Mouse (Mus musculus): Measurements from ENCODE around the gene Mtrex.

Gene Mtrex

DNA sequence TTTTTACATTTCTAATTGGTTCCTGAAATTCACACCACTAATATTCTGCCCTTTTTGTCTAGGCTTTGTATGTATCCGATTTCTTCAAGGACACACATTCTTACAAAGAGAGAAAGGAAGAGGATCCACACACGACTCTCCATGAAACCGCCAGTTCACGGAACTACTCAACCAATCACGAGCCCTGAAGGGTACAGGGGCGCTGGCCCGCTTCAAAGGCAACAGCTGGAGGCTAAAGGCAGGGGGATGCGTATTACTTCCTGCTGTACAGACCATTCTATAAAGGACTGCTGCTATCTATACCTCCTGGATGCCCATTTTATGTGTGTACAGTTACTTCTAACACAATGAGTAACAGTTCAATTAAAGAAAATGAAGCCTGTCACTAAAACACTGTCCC, 59.8 kb downstream of the Mtrex start:
- DNase-seq (ENCODE audit: low read depth) = no peak

GRCm38 (mm10) chr13:112866782-112867181, 60.4 kb downstream of the Mtrex start:
- DNase-seq (ENCODE audit: low read depth) = no peak

GRCm38 (mm10) chr13:112862978-112863677, 64.1 kb downstream of the Mtrex start:
- no peak for DNase-seq (ENCODE audit: low read depth)

DNA sequence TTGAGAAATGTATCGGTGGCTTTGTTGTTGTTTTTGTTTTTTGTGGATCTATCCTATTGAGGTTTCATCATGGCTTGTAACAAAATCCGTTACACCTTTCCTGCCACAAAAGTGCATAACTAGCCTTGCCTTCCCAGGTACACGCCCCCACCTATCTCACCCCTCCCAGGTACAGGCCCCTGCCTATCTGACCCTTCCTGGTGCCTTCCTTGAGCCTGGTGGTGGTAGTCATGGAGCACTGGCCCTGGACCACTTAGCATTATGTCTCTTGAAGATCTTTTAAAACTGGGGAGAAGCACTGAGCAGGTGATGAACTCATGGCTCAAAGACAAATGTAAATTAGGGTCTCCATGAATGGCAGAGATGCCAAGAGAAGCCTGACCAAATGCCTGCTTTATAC, 64.9 kb downstream of the Mtrex start:
- DNase-seq (ENCODE audit: low read depth) = no peak

DNA sequence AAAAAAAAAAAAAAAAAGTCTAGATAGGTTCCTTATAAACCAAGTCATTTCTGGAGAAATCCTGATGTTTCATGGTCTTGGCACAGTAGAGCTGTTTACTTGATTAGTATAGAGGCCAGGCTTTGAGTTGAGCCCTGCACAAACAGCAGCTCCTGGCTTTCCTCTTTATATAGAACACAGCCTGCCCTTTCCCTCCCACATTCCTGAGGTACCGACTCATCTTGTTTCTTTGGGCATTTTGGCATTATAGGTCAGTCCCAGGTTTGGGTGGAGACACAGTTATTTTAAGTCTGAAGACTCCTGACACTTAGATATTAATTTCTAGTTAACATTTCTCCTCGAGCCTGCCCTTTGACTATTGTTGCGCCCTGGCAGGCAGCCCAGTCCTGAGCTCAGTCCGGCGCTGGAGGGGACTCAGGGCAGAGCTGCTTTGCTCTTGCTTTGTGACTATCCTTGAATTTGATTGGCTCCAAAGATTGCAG, 65.3 kb downstream of the Mtrex start:
- peak; percentile 64 for DNase-seq (ENCODE audit: low read depth)

- DNase-seq (ENCODE audit: low read depth) = no peak
Observed at GRCm38 (mm10) chr13:112860911-112861310, 66.3 kb downstream of the Mtrex start.

GRCm38 (mm10) chr13:112860370-112860769, 66.8 kb downstream of the Mtrex start:
- DNase-seq (ENCODE audit: low read depth) = no peak

GRCm38 (mm10) chr13:112859574-112860134, 67.5 kb downstream of the Mtrex start:
- no peak for DNase-seq (ENCODE audit: low read depth)

DNA sequence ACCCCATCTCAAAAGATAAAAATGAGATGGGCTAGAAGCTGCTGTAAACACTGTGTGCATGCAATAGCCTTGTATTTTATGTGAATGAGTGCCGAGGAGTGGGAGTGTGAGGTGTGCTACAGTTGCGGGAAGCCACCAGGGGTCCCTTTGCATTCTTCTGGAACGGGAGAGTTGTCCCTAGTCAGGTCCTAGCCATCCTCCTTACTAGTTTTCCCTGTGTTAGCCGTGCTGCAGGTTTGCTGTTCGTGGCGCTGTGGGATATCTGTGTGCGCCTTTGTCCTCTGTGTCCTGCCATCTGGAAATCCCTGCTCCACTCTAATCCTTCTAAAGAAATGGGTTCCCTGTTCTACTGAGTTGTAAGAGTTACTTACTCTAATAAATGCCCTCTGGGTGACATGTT, 69.3 kb downstream of the Mtrex start:
- DNase-seq (ENCODE audit: low read depth) = no peak

- DNase-seq (ENCODE audit: low read depth) = no peak
Observed at GRCm38 (mm10) chr13:112854402-112854801, 72.8 kb downstream of the Mtrex start.

DNA sequence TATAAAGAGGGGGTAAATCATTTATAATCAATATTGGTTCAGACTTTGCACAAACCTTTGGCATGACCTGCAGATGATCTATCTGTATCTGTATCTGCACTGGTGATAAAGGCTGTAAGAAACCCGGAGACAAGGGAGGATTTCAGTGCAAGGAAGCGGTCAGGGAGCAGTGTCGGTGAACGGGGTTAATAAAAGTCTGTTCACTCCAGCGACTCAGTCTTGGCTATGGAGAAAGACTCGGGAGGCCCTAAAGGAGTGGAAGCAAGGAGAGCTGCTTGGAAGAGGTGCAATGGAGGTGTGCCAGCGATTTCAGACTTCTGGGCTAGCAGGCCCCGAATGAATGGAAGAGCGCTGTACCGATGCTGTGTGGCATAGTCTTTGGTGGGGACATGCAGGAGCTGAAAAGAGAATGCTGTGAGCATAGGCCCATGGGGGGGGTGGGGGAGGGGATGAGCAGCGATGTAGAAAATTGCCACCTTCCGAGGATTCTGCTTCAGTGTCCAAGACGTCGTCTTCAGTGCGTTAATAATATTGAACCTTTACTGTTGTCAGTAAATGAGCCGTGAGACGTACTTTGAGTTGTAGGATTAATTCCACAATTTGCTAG, 73.4 kb downstream of the Mtrex start:
- DNase-seq (ENCODE audit: low read depth) = no peak

GRCm38 (mm10) chr13:112845931-112846330, 81.3 kb downstream of the Mtrex start:
- no peak for DNase-seq (ENCODE audit: low read depth)

DNA sequence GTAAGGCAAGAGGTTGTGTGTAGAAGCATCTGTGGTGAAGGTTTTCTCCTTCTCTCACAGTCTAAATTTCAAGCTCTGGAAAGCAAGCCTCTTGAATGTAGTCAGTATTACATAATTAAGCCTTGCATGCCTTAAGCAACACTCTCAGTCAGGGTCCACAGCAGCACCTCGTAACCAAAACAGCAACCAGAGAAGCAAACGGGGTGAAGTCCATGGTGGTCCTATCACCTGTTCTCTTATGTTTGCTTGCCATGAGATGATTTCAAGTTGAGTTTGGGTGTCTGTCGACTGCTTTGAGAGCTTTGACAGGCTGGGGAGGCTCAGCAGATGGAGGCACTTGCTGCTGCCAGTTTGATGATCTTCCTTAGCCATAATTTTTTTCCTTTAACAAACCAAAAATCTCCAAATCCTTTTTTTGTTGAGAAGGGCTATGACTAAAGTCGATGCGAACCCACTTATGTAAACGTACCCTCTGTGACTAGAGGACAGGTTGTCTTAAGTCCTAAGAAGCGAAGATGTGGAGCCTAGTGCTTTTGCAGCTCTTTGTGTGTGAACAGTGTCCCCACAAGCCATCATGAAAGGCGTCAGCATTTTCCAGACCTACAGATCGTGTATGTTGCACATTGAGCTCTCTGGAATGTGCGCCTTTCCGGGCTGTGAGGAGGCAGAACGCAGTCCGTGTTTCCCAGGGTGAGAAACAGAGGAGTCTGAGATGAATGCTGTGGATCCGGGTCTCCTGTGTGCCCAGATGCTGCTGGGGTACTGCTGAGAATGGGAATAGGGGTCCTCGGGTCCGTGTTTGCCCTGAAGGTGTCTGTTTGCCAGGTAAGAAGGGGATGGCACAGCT, 86.7 kb downstream of the Mtrex start:
- no peak for DNase-seq (ENCODE audit: low read depth)

- DNase-seq (ENCODE audit: low read depth) = no peak
Observed at GRCm38 (mm10) chr13:112838562-112839232, 88.5 kb downstream of the Mtrex start.

- no peak for DNase-seq (ENCODE audit: low read depth)
Observed at GRCm38 (mm10) chr13:112837621-112838155, 89.5 kb downstream of the Mtrex start.

DNA sequence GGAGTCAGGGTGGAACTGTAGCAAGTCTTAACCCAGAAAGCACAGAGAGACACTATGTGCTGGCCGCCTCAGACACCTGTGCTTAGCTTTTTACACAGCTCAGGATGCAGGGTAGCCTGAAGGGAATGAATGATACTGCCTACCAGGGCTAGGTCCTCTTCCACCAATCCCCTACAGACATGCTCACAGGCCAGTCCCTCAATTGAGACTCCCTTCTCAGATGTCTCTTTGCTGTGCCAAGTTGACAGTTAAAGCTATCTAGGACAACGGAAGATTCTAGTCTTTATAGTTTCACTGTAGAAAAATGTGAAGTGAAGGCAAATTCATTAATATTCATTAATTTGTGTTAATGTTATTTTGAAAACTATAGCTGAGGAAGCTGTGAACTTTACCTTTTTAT, 90.2 kb downstream of the Mtrex start:
- DNase-seq (ENCODE audit: low read depth) = no peak

GRCm38 (mm10) chr13:112835113-112835512, 92.1 kb downstream of the Mtrex start:
- DNase-seq (ENCODE audit: low read depth) = no peak

DNA sequence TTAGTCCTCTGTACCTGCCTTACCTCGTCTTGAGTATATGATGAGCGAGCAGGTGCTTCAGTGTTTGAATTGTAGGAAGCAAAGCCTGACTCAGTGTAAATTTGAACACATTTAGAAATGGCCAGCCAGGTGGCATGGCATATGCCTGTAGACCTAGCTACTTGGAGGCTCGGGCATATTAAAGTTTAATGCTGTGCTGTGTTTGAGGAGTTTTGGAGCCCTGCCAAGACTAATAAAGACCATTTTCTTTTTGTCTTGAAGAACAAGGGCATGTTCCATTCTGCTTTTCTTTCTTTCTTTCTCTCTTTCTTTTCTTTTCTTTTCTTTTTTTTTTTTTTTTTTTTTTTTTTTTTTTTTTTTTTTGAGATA, 93.3 kb downstream of the Mtrex start:
- DNase-seq (ENCODE audit: low read depth) = no peak

DNA sequence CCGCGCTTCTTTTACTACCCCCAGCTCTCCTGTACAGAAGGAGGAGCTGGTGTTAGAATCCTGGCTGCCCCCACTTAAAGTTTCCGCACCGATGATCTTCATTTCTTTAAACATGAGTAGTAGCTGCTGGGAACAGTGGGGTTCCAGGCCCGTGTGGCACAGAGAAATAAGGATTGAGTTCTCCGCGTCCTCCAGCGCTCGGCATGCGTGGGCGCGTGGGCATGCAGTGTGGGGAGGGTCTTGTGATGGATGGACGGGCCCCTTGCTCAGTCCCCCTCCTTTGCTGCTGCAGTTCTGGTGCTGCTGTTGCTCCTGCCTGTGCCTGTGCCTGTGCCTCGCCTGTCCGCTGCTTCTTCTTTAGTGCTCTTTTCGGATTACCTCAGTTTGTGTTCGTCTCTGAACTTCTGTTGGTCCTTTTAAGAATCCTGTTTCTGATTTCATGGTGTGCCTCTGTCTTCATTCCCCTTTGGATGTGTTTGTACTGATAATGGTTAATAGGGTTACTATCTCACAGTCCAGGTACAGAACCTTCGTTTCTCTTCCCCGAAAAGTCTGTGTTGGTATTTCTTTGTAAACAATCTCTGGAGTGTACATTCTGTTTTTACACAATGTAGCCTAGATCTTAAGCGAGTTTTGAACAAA, 93.8 kb downstream of the Mtrex start:
- DNase-seq (ENCODE audit: low read depth) = no peak

DNA sequence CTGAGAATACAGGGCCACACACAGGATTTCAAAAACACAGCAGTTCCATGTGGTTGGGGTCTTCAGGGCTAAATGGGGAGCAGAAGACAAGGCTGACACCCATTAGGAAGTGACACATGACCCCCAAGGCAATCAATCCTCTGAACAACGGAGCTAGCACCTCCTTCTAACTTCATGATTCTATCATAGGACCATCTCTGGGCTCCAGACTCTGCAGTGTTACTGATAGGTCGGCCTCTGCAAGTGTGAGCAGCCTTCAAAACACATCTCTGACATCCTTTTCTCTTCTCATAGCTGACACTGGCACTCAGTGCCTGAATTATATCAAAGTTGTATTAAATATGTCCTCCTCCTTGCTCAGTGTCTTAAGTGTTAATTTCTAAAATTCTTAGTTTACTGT, 94.6 kb downstream of the Mtrex start:
- no peak for DNase-seq (ENCODE audit: low read depth)

DNA sequence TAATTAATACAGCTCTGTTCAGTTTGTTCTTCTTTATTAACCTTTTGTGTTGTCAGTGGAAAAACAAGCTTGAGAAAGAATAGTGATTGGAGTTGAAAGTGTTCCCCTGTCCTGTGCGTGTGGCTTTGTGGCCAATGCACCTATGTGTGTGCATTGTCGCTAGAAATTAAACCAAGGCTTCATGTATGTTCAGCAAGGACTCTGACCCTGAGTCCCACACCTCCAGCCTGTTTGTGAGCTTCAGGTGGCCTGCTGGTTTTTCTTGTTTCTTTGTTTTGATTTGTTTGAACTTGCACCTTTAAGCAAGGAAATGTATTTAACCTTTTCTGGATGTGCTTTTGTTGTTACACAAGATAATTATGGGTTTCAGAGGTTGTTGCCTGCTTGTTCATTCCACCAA, 97.6 kb downstream of the Mtrex start:
- DNase-seq (ENCODE audit: low read depth) = no peak
